Mouse (Mus musculus) heart, adult 2 months (tissue): ENCODE results near the gene Nfs1.

ENCODE experiments used
- CTCF ChIP-seq: fragments of 200-600 bp; IDR thresholded peaks from 2 replicates; pipeline ENCODE4 v1.8.1; 2022; ENCODE audit warnings: antibody characterized with exemption, mild to moderate bottlenecking, moderate library complexity
- EP300 ChIP-seq: fragments of 200-500 bp; IDR thresholded peaks from 2 replicates; pipeline ENCODE4 v1.6.1; 2011; ENCODE audit warnings: low read depth, low read length, control low read depth; ENCODE audit not compliant: insufficient read depth
- POLR2A ChIP-seq: fragments of 200-500 bp; IDR thresholded peaks from 2 replicates; pipeline ENCODE4 v1.6.1; 2011; ENCODE audit warnings: mild to moderate bottlenecking, low read depth, low read length, control low read depth; ENCODE audit not compliant: insufficient read depth

DNA sequence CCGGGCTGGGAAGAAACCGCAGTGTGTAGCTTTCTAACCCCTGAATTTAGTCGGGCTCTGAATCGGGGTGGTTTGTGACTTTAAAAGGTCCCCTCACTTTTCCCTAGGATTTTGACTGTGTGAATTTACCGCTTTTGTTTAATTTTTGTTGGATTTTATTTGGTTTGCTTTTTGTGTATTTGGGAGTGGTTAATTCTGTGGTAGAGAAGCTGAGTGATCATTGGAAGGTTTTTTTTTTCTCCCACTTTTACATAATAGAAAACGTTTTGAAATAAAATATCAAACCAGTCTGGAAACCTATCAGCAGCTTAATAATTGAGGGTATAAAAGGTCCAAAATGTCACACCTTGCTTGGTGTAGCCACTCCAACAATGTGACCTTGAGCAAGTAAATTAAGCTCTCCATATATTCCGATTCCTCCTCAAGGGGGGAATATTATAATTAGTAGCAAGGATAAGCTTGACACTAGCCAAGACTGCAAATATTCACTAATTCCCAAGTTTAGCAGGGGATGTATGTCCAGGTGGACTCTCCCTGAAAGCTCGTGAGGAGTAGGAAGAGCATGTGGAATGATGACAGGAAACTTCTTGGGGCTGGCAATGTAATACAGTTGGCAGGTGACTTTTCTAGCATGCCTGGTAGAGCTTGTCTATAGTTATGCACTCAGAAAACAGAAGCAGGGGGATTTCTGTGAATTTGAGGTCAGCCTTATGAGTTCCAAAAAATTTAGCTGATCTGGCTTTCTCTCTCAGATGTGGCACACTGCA is 37.0 kb upstream of the Nfs1 start:
- TF ChIP-seq CTCF (no peak), EP300 (no peak), POLR2A (no peak)
